Mouse (Mus musculus): ENCODE results near the gene Mief1. TPM values are rescaled to one million over a fixed set of nuclear protein-coding genes. Genes with fewer than 3 reads are reported as not detected.

The Mief1 gene
- polyA plus RNA-seq, 1 experiment = 14.9 TPM

DNA sequence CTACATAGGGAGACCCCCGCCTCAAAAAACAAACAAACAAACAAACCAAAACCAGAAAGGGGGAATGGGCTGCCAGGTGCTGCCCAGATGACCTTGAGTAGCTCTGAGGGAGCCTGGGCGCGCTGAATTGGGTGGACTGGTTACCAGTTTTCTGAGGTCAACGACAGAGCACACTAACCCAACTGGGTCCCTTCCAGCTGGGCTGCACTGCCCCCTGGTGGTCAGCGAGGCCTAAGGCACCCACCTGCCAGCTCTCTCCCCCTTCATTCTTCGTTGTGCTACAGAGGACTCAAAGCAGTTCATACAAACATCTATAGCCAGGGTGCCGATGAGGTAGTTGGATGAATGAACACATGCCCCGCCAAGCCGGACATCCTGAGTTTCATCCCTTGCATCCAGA, 8.6 kb upstream of the Mief1 start:
- Histone ChIP-seq H3K4me3 (ENCODE audit: insufficient read depth, low read length) (no peak overlapping the region), H3K4me1 (ENCODE audit: control insufficient read depth, insufficient read depth, low read length) (no peaks in the 10 kb centered on the region), H3K27ac (ENCODE audit: insufficient read depth, low read length) (no peak overlapping the region)
- TF ChIP-seq POLR2A (IDR thresholded peaks at IDR 0.05; ENCODE audit: extremely low read depth, insufficient read depth, low read length) (no peak), CTCF (IDR thresholded peaks at IDR 0.05; ENCODE audit: extremely low read depth, insufficient read depth, low read length) (peak; percentile 76)

DNA sequence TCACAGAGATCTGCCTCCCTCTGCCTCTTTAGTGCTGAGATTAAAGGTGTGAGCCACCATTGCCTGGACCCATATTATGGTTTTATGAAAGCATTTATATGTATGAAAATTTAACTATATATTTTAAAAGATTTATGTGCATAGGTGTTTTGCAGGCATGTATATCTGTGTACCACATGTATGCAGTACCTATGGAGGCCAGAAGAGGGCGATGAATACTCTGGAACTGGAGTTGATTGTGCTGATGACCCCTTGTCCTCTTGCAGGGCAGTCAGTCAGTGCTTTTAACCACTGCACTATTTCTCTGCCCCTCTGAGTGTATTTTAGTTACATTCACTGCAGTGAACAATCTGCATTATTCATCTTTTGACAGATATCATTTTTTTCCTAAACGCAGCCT, 8.0 kb upstream of the Mief1 start:
- H3K4me1 ChIP-seq (ENCODE audit: control insufficient read depth, insufficient read depth, low read length) = no peaks in the 10 kb centered on the region
- H3K27ac ChIP-seq (ENCODE audit: insufficient read depth, low read length) = no peak overlapping the region
- no peak overlapping the region for H3K4me3 ChIP-seq (ENCODE audit: insufficient read depth, low read length)
- peak; percentile 47; the same call in 1 of the 2 replicates for TF ChIP-seq CTCF (IDR thresholded peaks at IDR 0.05; ENCODE audit: extremely low read depth, insufficient read depth, low read length)
- TF ChIP-seq POLR2A (IDR thresholded peaks at IDR 0.05; ENCODE audit: extremely low read depth, insufficient read depth, low read length) = no peak

DNA sequence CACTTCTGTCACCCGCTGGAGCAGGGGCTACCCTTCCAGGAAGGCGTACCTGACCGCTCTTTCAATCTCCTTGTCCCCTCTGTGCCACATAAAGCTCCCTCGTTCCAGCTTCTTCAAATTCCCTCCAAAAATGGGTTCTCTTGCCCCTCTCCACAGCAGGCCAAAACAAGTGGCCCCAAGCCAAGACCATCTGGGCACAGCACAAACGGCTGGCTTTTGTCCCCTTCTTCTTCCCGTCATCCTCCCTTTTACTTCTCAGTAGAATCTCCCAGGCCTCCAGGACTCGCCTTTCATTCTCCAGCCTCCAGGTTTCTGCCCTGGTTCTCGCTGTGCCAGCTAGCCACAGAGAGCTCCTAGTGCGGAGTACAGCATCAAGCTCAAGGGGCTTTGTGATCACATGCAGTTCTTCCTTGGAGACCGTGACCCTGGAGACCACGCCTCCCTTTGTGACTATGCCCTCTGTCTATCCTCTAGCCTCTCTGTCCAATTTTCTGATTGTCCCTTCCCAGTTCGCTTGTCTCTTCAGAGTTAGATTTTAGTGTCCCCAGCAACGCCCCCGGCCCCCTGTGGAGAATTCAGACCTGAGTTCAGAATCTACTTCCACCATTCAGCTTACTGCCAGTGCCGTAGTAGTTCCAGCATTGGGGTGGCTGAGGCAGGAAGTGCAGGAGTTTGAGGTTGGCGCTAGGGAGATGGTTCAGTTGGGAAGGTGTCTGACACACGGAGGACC, 5.6 kb upstream of the Mief1 start:
- Histone ChIP-seq H3K4me1 (ENCODE audit: control insufficient read depth, insufficient read depth, low read length) (no peaks in the 10 kb centered on the region), H3K27ac (ENCODE audit: insufficient read depth, low read length) (no peak overlapping the region), H3K4me3 (ENCODE audit: insufficient read depth, low read length) (no peak overlapping the region)
- TF ChIP-seq POLR2A (IDR thresholded peaks at IDR 0.05; ENCODE audit: extremely low read depth, insufficient read depth, low read length) = no peak
- no peak for TF ChIP-seq CTCF (IDR thresholded peaks at IDR 0.05; ENCODE audit: extremely low read depth, insufficient read depth, low read length)

DNA sequence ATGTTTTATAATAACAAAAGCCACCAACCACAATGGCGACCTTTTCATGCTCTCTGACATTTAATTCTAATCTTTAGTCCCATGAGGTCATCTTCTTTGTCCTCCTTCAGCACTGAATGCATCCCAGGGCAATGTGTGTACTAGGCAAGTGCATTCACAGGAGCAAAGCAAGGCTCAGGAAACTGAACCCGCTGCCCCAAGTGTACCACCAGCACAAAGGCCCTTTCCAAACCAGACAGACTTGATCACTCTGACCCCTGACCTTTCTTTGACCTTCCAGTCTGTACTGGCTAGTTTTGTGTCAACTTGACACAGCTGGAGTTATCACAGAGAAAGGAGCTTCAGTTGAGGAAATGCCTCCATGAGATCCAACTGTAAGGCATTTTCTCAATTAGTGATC, 1.5 kb upstream of the Mief1 start:
- Histone ChIP-seq H3K27ac (ENCODE audit: insufficient read depth, low read length) (no peak overlapping the region), H3K4me1 (ENCODE audit: control insufficient read depth, insufficient read depth, low read length) (no peaks in the 10 kb centered on the region; the same call in 1 of the 2 replicates), H3K4me3 (ENCODE audit: insufficient read depth, low read length) (no peak overlapping the region)
- TF ChIP-seq CTCF (IDR thresholded peaks at IDR 0.05; ENCODE audit: extremely low read depth, insufficient read depth, low read length) = no peak
- TF ChIP-seq POLR2A (IDR thresholded peaks at IDR 0.05; ENCODE audit: extremely low read depth, insufficient read depth, low read length) = no peak

DNA sequence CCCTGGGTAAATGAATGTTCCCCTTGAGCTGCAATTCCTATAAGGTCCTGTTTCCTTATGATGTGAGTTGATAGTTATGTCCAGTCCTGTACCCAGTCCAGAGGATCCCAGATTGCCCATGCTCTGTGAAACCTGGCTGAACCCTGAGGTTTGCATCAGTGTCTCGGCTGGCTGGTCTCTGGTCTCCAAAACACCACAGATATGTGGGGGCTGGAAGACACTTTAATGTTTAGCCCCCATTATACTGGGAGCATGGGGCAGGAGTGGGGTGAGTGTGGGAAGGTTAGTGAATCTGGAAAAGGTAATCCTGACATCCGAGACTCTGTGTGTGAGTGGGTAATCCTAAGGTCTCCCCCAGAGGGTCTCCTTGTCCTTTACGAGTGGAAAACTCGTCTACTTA, 765 bp upstream of the Mief1 start:
- H3K4me1 ChIP-seq (ENCODE audit: control insufficient read depth, insufficient read depth, low read length) = no peaks in the 10 kb centered on the region; the same call in 1 of the 2 replicates
- no peak overlapping the region for H3K27ac ChIP-seq (ENCODE audit: insufficient read depth, low read length)
- no peak overlapping the region; the same call in 1 of the 2 replicates for H3K4me3 ChIP-seq (ENCODE audit: insufficient read depth, low read length)
- TF ChIP-seq POLR2A (IDR thresholded peaks at IDR 0.05; ENCODE audit: extremely low read depth, insufficient read depth, low read length) = no peak
- TF ChIP-seq CTCF (IDR thresholded peaks at IDR 0.05; ENCODE audit: extremely low read depth, insufficient read depth, low read length) = no peak

DNA sequence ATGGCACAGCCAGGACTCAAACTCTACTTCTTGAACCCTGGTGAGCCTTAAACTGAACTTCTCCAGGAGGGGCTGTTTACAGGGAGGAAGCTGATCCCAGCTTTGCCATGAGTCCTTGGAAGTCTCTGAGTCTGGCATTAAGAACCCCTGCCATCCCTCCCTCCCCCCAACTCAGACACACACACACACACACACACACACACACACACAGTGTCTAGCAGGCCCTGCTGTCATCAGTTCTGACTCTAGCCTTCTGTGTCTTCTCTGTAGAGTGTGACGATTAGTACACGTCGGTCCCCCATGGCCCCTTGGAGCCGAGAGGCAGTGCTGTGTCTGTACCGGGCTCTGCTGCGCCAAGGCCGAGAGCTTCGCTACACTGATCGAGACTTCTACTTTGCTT, 1.7 kb downstream of the Mief1 start, which contains the start of gene AC140267.1:
AC140267.1 (plus strand) TSS at position 301 of the 400 bp plus-strand sequence.
- Histone ChIP-seq H3K27ac (ENCODE audit: insufficient read depth, low read length) (no peak within 1 kb of the TSS), H3K4me1 (ENCODE audit: control insufficient read depth, insufficient read depth, low read length) (no peaks in the 10 kb centered on the region; the same call in 1 of the 2 replicates), H3K4me3 (ENCODE audit: insufficient read depth, low read length) (peak within 1 kb of the TSS; percentile 87; the same call in 1 of the 2 replicates)
- TF ChIP-seq CTCF (IDR thresholded peaks at IDR 0.05; ENCODE audit: extremely low read depth, insufficient read depth, low read length) (no peak), POLR2A (IDR thresholded peaks at IDR 0.05; ENCODE audit: extremely low read depth, insufficient read depth, low read length) (no peak)

DNA sequence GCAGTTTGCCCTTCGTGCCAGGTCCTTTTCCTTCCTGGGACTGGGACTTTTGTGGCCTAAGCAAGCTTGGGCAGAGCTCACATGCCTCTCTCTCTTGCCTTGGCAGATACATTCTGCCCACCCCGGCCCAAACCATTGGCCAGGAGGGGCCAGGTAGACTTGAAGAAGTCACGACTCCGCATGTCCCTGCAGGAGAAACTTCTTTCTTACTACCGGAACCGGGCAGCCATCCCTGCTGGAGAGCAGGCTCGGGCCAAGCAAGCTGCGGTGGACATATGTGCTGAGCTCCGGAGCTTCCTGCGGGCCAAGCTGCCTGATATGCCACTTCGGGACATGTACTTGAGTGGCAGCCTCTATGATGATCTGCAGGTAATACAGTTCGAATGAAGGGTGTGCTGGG, 14.3 kb downstream of the Mief1 start:
- Histone ChIP-seq H3K4me3 (ENCODE audit: insufficient read depth, low read length) (no peak overlapping the region), H3K4me1 (ENCODE audit: control insufficient read depth, insufficient read depth, low read length) (no peaks in the 10 kb centered on the region), H3K27ac (ENCODE audit: insufficient read depth, low read length) (no peak overlapping the region)
- TF ChIP-seq POLR2A (IDR thresholded peaks at IDR 0.05; ENCODE audit: extremely low read depth, insufficient read depth, low read length) (no peak), CTCF (IDR thresholded peaks at IDR 0.05; ENCODE audit: extremely low read depth, insufficient read depth, low read length) (no peak)

DNA sequence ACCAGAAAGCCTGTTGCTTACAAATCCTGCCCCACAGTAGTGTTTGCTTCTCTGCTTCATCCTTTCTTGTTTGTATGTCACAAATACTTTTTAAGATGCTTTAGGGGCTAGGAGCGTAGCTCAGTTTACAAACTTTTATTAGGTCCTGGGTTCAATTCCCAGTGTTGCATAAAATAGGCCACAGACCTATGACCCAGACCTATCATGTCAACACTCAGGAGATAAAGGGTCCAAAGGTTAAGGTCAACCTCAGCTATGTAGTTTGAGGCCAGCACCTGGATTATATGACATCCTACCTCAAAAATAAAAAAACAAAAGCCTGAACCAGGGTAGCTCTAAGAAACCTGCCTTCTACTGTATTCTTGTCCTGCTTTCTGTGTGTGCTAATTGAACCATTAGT, 14.8 kb downstream of the Mief1 start:
- Histone ChIP-seq H3K4me3 (ENCODE audit: insufficient read depth, low read length) (no peak overlapping the region), H3K27ac (ENCODE audit: insufficient read depth, low read length) (no peak overlapping the region), H3K4me1 (ENCODE audit: control insufficient read depth, insufficient read depth, low read length) (no peaks in the 10 kb centered on the region)
- TF ChIP-seq CTCF (IDR thresholded peaks at IDR 0.05; ENCODE audit: extremely low read depth, insufficient read depth, low read length) (no peak), POLR2A (IDR thresholded peaks at IDR 0.05; ENCODE audit: extremely low read depth, insufficient read depth, low read length) (no peak)

DNA sequence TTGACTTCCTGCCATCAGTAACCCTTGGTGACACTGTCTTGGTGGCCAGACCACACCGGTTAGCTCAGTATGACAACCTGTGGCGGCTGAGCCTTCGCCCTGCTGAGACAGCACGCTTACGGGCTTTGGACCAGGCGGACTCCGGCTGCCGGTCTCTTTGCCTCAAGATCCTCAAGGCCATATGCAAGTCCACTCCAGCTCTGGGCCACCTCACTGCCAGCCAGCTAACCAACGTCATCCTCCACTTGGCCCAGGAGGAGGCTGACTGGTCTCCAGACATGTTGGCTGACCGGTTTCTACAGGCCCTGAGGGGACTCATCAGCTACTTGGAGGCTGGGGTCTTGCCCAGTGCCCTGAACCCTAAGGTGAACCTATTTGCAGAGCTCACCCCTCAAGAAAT, 15.9 kb downstream of the Mief1 start:
- H3K4me1 ChIP-seq (ENCODE audit: control insufficient read depth, insufficient read depth, low read length) = no peaks in the 10 kb centered on the region
- H3K4me3 ChIP-seq (ENCODE audit: insufficient read depth, low read length) = no peak overlapping the region
- no peak overlapping the region for H3K27ac ChIP-seq (ENCODE audit: insufficient read depth, low read length)
- TF ChIP-seq CTCF (IDR thresholded peaks at IDR 0.05; ENCODE audit: extremely low read depth, insufficient read depth, low read length) (no peak), POLR2A (IDR thresholded peaks at IDR 0.05; ENCODE audit: extremely low read depth, insufficient read depth, low read length) (no peak)

DNA sequence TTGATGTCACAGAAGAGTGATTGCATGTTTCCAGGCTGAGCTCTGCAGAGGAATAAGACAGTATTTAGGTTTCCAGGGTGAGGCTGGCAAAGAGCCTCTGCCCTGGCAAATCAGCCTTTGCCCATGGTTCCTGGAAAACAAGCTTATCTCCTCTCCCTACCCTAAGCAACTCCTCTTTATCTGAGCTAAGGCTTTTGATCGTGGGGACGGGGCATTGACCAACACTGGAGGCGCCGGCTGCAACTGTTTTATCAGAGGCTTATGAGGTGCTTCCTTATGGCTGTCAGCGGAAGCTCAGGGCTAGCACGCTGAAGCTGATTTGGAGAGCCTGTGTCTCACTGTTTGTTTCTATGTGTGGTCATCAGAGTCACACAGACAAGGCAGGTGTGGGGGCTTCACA, 16.8 kb downstream of the Mief1 start:
- no peak overlapping the region for H3K27ac ChIP-seq (ENCODE audit: insufficient read depth, low read length)
- TF ChIP-seq POLR2A (IDR thresholded peaks at IDR 0.05; ENCODE audit: extremely low read depth, insufficient read depth, low read length) = no peak
- no peak for TF ChIP-seq CTCF (IDR thresholded peaks at IDR 0.05; ENCODE audit: extremely low read depth, insufficient read depth, low read length)
- no peak overlapping the region for H3K4me3 ChIP-seq (ENCODE audit: insufficient read depth, low read length)
- no peaks in the 10 kb centered on the region for H3K4me1 ChIP-seq (ENCODE audit: control insufficient read depth, insufficient read depth, low read length)
